Mouse (Mus musculus) neural tube, embryonic 15.5 days (tissue): ENCODE data around the gene Glis3. TPM values are rescaled to one million over a fixed set of nuclear protein-coding genes. Genes with fewer than 3 reads are reported as not detected.

Experiments
- ATAC-seq: fragments of 200-750 bp; cut with Nextera tagmentation; 2 replicates; pipeline ENCODE4 v1.8.0; 2017; ENCODE audit warnings: mild to moderate bottlenecking, moderate TSS enrichment, moderate library complexity; ENCODE audit not compliant: low FRiP score
- H3K27ac ChIP-seq: fragments of 300-500 bp; sonication (generic); replicated peaks from 2 replicates; pipeline ENCODE4 v1.5.1; 2015; ENCODE audit warnings: mild to moderate bottlenecking, inconsistent platforms
- H3K27me3 ChIP-seq: fragments of 300-500 bp; sonication (generic); replicated peaks from 2 replicates; pipeline ENCODE4 v1.6.1; 2015; ENCODE audit warnings: inconsistent platforms
- H3K36me3 ChIP-seq: fragments of 300-500 bp; sonication (generic); 2 replicates; pipeline ENCODE4 v1.6.1; 2015; ENCODE audit warnings: inconsistent platforms
- H3K4me1 ChIP-seq: fragments of 300-500 bp; sonication (generic); 2 replicates; pipeline ENCODE4 v1.6.1; 2015; ENCODE audit warnings: inconsistent platforms
- H3K4me2 ChIP-seq: fragments of 300-500 bp; sonication (generic); 2 replicates; pipeline ENCODE4 v1.6.1; 2015; ENCODE audit warnings: inconsistent platforms, mild to moderate bottlenecking, moderate library complexity
- H3K4me3 ChIP-seq: fragments of 300-500 bp; sonication (generic); replicated peaks from 2 replicates; pipeline ENCODE4 v1.5.1; 2015; ENCODE audit warnings: mild to moderate bottlenecking, inconsistent platforms
- H3K9ac ChIP-seq: fragments of 300-500 bp; sonication (generic); replicated peaks from 2 replicates; pipeline ENCODE4 v1.6.1; 2015; ENCODE audit warnings: mild to moderate bottlenecking, inconsistent platforms
- H3K9me3 ChIP-seq: fragments of 300-500 bp; sonication (generic); replicated peaks from 2 replicates; pipeline ENCODE4 v1.6.1; 2016; ENCODE audit warnings: inconsistent platforms
- WGBS: fragments of 180-500 bp; shearing (Covaris S2); methylation state at CpG from one replicate; pipeline ENCODE4 v1.1.7; 2015; ENCODE audit warnings: mixed read lengths; 5-methylcytosine and 5-hydroxymethylcytosine counted together
- polyA plus RNA-seq: library from polyadenylated mRNA; unstranded; fragments of >200 nt; fragmentation: Nextera tagmentation; extraction: Ambion mirVana; gene quantifications from 2 replicates; pipeline ENCODE4 v1.2.1, GENCODE M21; 2015

Gene Glis3
- polyA plus RNA-seq, 1 experiment from 2014 or later = 2.5 TPM

- ATAC-seq = peak; percentile 34; the same call in 1 of the 2 replicates
Observed at GRCm38 (mm10) chr19:28679291-28679775, 544 bp downstream of the Glis3 start.

GRCm38 (mm10) chr19:28678646-28679270 lies 1.1 kb downstream of the Glis3 start:
- Histone ChIP-seq H3K27ac (no peak overlapping the region), H3K4me1 (peaks cover 32% of the 10 kb centered on the region), H3K4me2 (peak overlapping the region; percentile 100), H3K4me3 (peak overlapping the region; percentile 50), H3K9ac (no peak overlapping the region), H3K27me3 (peaks cover 38% of the 10 kb centered on the region), H3K36me3 (no peaks in the 10 kb centered on the region), H3K9me3 (no peaks in the 10 kb centered on the region)
- WGBS = 1% methylated on average over 30 of the region's 30 CpGs
- ATAC-seq = no peak

More at GRCm38 (mm10) chr19:28679291-28679775, 544 bp downstream of the Glis3 start:
- WGBS = under 1% methylated on average over 28 of the region's 28 CpGs
- no peaks in the 10 kb centered on the region for H3K36me3 ChIP-seq
- peak overlapping the region; percentile 50 for H3K4me3 ChIP-seq
- H3K27ac ChIP-seq = no peak overlapping the region; the same call in 1 of the 2 replicates
- H3K9me3 ChIP-seq = no peaks in the 10 kb centered on the region
- peaks cover 38% of the 10 kb centered on the region for H3K27me3 ChIP-seq
- peak overlapping the region; percentile 100 for H3K4me2 ChIP-seq
- H3K4me1 ChIP-seq = peaks cover 32% of the 10 kb centered on the region
- peak overlapping the region; percentile 56 for H3K9ac ChIP-seq

- no peaks in the 10 kb centered on the region for H3K9me3 ChIP-seq
- WGBS = 1% methylated on average over 32 of the region's 32 CpGs
- peak overlapping the region; percentile 50 for H3K4me3 ChIP-seq
- peaks cover 38% of the 10 kb centered on the region for H3K27me3 ChIP-seq
- H3K4me2 ChIP-seq = peak overlapping the region; percentile 100
- no peak overlapping the region for H3K27ac ChIP-seq
- peak overlapping the region; percentile 28; the same call in 1 of the 2 replicates for H3K9ac ChIP-seq
- H3K4me1 ChIP-seq = peaks cover 32% of the 10 kb centered on the region
- no peaks in the 10 kb centered on the region for H3K36me3 ChIP-seq
- ATAC-seq = no peak; the same call in 1 of the 2 replicates
Observed at GRCm38 (mm10) chr19:28677728-28678438, 2.0 kb downstream of the Glis3 start.

- 26% methylated on average over 8 of the region's 8 CpGs for WGBS
- peak overlapping the region; percentile 50; the same call in 1 of the 2 replicates for H3K4me3 ChIP-seq
Observed at GRCm38 (mm10) chr19:28677045-28677727, 2.7 kb downstream of the Glis3 start.

GRCm38 (mm10) chr19:28663781-28664180 lies 16.1 kb downstream of the Glis3 start:
- Histone ChIP-seq H3K9me3 (no peaks in the 10 kb centered on the region), H3K4me3 (no peak overlapping the region), H3K4me1 (no peaks in the 10 kb centered on the region), H3K27me3 (0 out of 2 replicates have a peak, but pooled peaks cover 9% of the 10 kb centered on the region), H3K36me3 (no peaks in the 10 kb centered on the region), H3K9ac (no peak overlapping the region), H3K27ac (no peak overlapping the region), H3K4me2 (no peak overlapping the region)
- no peak for ATAC-seq
- 91% methylated on average over 9 of the region's 9 CpGs for WGBS

More at GRCm38 (mm10) chr19:28677045-28677727, 2.7 kb downstream of the Glis3 start:
- ATAC-seq = no peak
- Histone ChIP-seq H3K9ac (no peak overlapping the region), H3K27ac (no peak overlapping the region), H3K4me1 (peaks cover 32% of the 10 kb centered on the region), H3K9me3 (no peaks in the 10 kb centered on the region), H3K36me3 (no peaks in the 10 kb centered on the region), H3K27me3 (peaks cover 38% of the 10 kb centered on the region), H3K4me2 (peak overlapping the region; percentile 100)

GRCm38 (mm10) chr19:28663148-28663547 lies 16.7 kb downstream of the Glis3 start:
- ATAC-seq = no peak
- Histone ChIP-seq H3K4me1 (no peaks in the 10 kb centered on the region), H3K9me3 (no peaks in the 10 kb centered on the region), H3K27me3 (0 out of 2 replicates have a peak, but pooled peaks cover 12% of the 10 kb centered on the region), H3K4me3 (no peak overlapping the region), H3K36me3 (no peaks in the 10 kb centered on the region), H3K27ac (no peak overlapping the region), H3K4me2 (no peak overlapping the region), H3K9ac (no peak overlapping the region)
- 48% methylated on average over 10 of the region's 10 CpGs for WGBS

- no peak overlapping the region for H3K4me2 ChIP-seq
- no peaks in the 10 kb centered on the region for H3K36me3 ChIP-seq
- no peak overlapping the region for H3K4me3 ChIP-seq
- 0 out of 2 replicates have a peak, but pooled peaks cover 12% of the 10 kb centered on the region for H3K27me3 ChIP-seq
- WGBS = 77% methylated on average over 8 of the region's 8 CpGs
- H3K27ac ChIP-seq = no peak overlapping the region
- no peaks in the 10 kb centered on the region for H3K4me1 ChIP-seq
- H3K9me3 ChIP-seq = no peaks in the 10 kb centered on the region
- ATAC-seq = no peak
- H3K9ac ChIP-seq = no peak overlapping the region
Observed at GRCm38 (mm10) chr19:28662474-28662873, 17.4 kb downstream of the Glis3 start.

- 59% methylated on average over 7 of the region's 7 CpGs for WGBS
- Histone ChIP-seq H3K27me3 (0 out of 2 replicates have a peak, but pooled peaks cover 12% of the 10 kb centered on the region), H3K9me3 (no peaks in the 10 kb centered on the region), H3K4me3 (no peak overlapping the region), H3K36me3 (no peaks in the 10 kb centered on the region), H3K9ac (no peak overlapping the region), H3K27ac (no peak overlapping the region), H3K4me2 (no peak overlapping the region), H3K4me1 (no peaks in the 10 kb centered on the region)
- ATAC-seq = no peak
Observed at GRCm38 (mm10) chr19:28660912-28661311, 19.0 kb downstream of the Glis3 start.

GRCm38 (mm10) chr19:28657686-28658195 lies 22.1 kb downstream of the Glis3 start:
- Histone ChIP-seq H3K27me3 (peaks cover 20% of the 10 kb centered on the region), H3K4me3 (no peak overlapping the region), H3K36me3 (no peaks in the 10 kb centered on the region), H3K9me3 (no peaks in the 10 kb centered on the region), H3K4me1 (no peaks in the 10 kb centered on the region), H3K9ac (no peak overlapping the region), H3K27ac (no peak overlapping the region), H3K4me2 (no peak overlapping the region)
- WGBS = 40% methylated on average over 5 of the region's 5 CpGs
- no peak for ATAC-seq

GRCm38 (mm10) chr19:28656882-28657281 lies 23.0 kb downstream of the Glis3 start:
- no peaks in the 10 kb centered on the region for H3K36me3 ChIP-seq
- ATAC-seq = no peak
- WGBS = 19% methylated on average over 6 of the region's 6 CpGs
- H3K4me3 ChIP-seq = no peak overlapping the region
- H3K9me3 ChIP-seq = no peaks in the 10 kb centered on the region
- H3K4me1 ChIP-seq = no peaks in the 10 kb centered on the region
- no peak overlapping the region for H3K9ac ChIP-seq
- H3K4me2 ChIP-seq = no peak overlapping the region
- no peak overlapping the region for H3K27ac ChIP-seq
- peaks cover 18% of the 10 kb centered on the region for H3K27me3 ChIP-seq

GRCm38 (mm10) chr19:28655166-28655565 lies 24.7 kb downstream of the Glis3 start:
- no peak overlapping the region for H3K9ac ChIP-seq
- no peaks in the 10 kb centered on the region for H3K9me3 ChIP-seq
- H3K4me3 ChIP-seq = no peak overlapping the region
- 71% methylated on average over 7 of the region's 7 CpGs for WGBS
- no peak for ATAC-seq
- H3K27ac ChIP-seq = no peak overlapping the region
- H3K4me1 ChIP-seq = no peaks in the 10 kb centered on the region
- H3K36me3 ChIP-seq = no peaks in the 10 kb centered on the region
- peaks cover 17% of the 10 kb centered on the region for H3K27me3 ChIP-seq
- no peak overlapping the region for H3K4me2 ChIP-seq
